Mouse (Mus musculus): ENCODE results near the gene Pcgf2. TPM values are rescaled to one million over a fixed set of nuclear protein-coding genes. Genes with fewer than 3 reads are reported as not detected.
"Not testable (repeated sequence)": the region's sequence is repeated elsewhere in the genome, so short reads cannot be mapped to it uniquely, and the experiment has no call there.

Gene Pcgf2
- total RNA-seq, 2 experiments from 2014 or later, result 2.4 to 3.3 TPM

- DNase-seq, result no peak
Measured at GRCm38 (mm10) chr11:97668160-97668559, 32.1 kb downstream of the Pcgf2 start.

DNA sequence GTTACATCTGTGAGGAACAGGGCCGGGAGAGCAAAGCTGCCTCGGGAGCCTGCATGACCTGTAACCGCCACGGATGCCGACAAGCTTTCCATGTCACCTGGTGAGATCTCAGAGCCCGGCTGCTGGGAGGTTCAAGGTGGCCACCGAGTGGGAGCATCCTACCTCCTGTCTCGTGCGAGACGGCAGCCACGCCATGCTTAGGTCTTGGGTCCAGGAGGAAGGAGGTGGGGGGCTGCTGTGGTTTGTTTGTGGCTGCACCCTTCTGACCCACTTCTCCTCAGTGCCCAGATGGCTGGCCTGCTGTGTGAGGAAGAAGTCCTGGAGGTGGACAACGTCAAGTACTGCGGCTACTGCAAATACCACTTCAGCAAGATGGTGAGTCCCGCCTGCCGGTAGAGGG, 33.5 kb downstream of the Pcgf2 start:
- no peak for DNase-seq

DNA sequence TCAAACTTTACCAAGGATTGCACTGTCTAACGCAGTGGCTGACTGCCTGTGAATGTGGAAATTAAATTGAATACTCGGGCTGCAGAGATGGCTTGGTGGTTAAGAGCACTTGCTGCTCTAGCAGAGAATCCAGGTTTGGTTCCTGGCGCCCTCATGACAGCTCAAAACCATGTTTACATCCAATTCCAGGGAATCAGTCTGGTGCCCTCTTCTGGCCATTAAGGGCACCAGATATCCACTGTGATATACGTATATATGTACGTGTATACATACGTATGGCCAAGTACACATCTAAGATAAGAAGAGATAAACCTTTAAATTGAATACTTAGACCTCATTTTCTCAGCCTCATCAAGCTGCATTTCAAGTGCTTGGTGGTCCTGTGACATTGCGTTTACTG, 34.1 kb downstream of the Pcgf2 start:
- no peak for DNase-seq

GRCm38 (mm10) chr11:97665431-97665830, 34.9 kb downstream of the Pcgf2 start:
- no peak for DNase-seq

DNA sequence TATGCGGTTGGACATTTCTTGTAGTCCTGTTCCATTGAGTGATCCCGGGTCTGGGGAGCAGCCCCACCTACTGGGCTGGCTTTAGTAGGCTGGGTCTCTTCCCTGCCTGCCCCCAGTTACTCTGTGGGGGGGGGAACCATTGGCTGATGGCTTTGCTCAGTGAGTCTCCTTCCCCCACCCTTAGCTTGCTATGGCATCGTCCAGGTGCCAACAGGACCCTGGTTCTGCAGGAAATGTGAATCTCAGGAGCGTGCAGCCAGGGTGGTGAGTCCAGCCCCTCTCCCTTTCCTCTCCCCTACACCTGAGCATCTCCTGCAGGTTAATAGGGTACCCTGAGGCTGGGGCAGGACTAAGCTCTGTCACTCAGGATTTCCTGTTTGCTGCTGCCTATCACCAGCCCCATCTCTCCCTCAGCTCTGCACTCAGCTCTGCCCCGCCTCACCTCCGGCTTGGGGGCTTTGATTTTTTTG, 35.5 kb downstream of the Pcgf2 start:
- no peak for DNase-seq

- no peak for DNase-seq
Measured at GRCm38 (mm10) chr11:97664339-97664665, 36.0 kb downstream of the Pcgf2 start.

- DNase-seq, result peak; percentile 58
Measured at GRCm38 (mm10) chr11:97663528-97664338, 36.6 kb downstream of the Pcgf2 start.

DNA sequence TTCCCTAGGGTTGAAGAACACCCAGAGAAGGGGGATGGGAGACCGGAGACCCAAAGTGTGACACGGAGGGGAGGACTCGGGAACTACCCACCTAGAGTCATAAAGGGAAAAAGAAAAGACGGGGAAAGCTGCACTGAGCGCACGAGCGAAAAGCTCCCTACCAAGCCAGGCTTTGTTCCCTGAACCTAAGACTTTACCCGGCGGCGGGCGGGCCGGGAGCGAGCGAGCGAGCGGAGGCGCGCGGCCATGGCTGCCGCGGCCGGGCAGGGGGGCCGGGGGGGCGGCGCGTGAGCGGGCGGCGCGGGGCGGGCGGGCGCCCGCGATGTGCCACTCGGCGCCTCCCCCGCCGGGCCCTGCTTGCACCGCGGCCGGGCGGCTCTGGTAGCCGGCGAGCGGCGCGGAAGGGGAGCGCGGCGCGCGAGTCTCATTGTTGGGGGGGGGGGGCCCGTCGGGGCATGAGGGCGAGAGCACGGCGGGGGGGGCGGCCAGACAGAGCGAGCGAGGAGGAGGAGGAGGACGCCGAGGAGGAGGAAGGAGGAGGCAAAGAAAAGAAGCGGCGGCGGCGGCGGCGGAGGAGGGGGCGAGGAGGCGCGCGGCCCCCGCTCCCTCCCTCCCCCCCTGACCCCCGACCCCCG, 37.3 kb downstream of the Pcgf2 start, which contains the start of gene Mllt6:
TSS of gene Mllt6 (plus strand) at position 522 of the 635 bp plus-strand sequence.
- DNase-seq, result peak; percentile 78

- DNase-seq, result no peak
Measured at GRCm38 (mm10) chr11:97662207-97662892, 37.9 kb downstream of the Pcgf2 start.

DNA sequence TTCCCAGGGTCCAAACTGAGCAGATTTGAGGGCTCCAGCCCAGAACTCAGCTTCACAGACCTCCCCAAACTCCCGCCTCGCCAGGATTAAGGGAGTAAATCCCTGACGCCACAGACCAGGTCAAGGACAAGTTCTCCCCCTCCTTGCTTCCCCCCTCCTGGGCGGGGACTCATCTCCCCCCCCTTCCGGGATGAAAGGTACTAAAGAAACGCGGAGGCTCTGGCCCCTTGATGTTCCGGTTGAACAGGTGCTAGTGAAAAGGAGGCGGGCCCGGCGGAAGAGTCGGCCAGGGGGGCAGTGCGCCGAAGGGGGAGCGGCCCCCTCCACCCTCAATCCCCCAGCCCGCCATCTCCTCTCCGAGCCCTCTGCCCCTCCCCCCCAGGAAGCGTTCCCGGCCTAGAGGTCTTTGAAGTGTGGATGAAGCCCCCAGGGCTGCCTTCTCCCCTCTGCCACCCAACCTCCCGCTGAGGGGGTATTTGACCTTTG, 38.6 kb downstream of the Pcgf2 start:
- peak; percentile 67 for DNase-seq

- no peak for DNase-seq
Measured at GRCm38 (mm10) chr11:97660734-97661647, 39.3 kb downstream of the Pcgf2 start.

- DNase-seq, result peak; percentile 87
Measured at GRCm38 (mm10) chr11:97659990-97660714, 40.1 kb downstream of the Pcgf2 start.

DNA sequence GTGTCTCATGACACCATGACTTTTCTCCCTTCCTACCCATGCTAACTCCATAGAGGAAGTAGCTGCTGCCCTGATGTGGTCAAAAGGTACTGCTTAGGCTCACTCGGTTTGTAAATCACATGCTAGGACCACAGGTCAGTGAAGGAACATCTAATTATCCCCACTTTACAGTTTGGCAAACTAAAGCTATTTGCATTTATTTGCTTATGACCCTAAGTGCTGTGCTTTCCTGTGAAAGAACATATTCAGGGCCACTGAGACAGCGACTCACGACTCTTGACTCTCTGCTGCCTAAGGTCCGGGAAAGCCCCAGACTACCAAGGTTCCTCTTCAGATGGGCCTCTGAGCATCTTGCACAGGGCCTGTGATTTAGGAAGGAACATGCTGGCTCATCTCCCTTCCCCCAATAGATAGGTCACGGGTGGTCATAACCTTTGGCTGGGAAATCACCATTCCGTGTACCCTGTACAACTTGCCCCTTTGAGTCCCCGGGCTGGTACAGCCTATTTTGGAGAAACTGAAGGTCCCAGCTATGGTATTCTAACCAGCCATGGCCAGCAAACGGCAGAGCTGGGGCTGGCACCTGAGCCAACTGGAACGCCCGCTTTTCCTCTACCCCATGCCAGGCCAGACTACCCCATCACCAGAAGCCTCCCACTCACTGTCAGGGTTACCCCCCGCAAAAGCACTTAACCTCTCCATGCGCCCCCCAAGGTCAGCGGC, 40.9 kb downstream of the Pcgf2 start:
- DNase-seq, result no peak

DNA sequence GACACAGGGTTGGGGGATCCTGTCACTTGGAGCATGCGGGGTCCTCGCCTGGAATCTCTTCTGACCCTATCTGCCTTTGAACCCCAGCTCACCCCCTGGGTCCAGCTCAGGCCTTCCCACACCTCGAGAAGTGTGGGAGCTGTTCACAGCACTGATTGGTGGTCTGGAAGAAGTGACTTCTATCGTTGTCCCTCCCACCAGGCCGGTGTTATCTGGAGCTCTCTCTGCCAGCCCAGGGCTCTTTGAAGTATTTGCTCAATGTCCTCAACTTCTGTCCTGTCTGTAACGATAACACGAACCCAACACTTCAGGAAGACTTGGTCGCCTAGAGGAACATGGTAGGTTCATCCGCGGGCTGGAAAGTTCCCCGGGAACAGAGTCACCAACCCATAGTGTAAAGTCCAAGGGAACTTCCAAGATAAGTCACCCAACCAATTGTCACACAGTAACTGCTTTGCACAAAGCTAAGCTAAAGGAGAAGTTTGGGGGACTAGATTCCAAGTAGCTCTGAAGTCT, 41.5 kb downstream of the Pcgf2 start:
- no peak for DNase-seq

DNA sequence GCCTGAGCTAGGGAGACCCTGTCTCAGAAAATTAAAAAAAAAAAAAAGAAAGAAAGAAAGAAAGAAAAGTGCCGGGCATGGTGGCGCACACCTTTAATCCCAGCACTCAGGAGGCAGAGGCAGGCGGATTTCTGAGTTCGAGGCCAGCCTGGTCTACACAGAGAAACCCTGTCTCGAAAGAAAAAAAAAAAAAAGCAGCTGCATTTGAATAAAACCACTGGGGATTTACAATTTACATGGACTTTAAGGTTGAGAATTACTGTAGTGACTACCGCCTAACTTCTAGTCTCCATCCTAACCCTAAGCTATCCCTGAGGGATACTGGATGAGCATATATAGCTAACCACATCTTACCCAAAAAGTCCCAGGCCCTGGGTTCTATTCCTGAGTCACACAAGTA, 42.3 kb downstream of the Pcgf2 start:
- not testable (repeated sequence) for DNase-seq

DNA sequence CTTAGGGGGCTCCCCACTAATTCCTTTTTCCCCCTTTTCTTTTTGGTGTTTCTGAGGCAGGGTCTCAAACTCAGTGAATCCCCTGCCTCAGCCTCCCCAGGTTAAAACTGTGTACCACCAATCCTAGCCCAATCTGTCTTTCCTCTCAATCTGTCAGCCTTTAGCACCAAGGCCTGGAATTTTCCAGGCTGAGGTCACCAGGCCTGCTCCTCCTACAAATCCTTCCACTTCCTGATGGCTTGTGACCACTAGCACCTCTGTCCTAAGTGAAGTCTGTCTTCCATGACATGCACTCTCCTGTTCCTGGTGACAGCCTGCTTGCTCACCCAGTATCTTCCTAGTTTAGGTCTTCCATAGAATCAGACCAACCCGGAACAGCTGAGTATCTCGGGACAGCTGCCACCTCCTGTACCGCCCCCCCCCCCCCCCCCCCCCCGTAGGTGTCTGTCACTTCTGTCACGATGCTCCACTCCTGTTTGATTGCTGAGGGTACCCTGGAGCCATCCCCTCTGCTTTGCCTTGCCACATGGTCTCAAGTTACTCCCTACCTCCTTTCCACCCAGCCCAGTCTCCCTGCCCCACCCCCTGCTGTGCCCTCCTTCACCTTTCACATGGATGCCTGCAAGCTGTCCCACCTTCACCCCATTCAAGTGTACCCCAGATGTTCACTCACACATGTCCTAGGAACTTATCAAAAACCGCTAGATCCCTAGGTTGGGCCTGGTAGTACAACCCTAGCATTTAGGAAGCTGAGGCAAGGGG, 42.9 kb downstream of the Pcgf2 start:
- DNase-seq, result no peak

DNA sequence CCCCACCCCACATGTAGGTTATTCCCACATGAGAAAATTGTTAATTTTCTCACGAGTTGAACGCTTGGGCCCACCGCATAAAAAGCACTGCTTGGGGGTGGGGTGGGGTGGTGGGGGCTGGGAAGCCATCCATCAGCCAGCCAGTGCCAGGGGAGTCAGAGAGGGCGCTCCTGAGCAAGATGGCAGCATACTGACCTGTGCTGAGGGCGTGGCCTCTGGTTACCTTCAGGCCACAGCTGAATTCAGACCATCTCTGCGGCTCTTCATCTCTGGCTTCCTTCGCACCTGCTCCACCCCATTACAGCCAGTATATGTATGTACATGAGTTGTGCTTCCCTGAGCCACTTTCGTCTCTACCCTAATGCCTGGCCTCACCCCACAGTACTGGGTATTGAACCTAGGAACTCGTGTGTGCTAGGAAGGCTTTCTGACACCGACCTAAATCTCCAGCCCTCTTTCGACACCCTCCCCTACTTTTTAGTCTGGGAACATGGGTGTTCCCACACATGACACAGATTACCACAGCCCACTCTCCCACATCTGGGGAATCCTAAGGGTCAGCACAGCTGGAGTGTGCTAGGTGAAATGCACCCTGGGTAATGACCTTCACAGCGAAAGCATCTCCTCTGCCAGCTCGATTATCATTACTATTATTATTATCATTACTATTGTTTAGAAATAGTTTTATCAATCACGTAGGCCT, 43.9 kb downstream of the Pcgf2 start:
- no peak for DNase-seq

GRCm38 (mm10) chr11:97654210-97654609, 46.1 kb downstream of the Pcgf2 start:
- DNase-seq, result no peak

DNA sequence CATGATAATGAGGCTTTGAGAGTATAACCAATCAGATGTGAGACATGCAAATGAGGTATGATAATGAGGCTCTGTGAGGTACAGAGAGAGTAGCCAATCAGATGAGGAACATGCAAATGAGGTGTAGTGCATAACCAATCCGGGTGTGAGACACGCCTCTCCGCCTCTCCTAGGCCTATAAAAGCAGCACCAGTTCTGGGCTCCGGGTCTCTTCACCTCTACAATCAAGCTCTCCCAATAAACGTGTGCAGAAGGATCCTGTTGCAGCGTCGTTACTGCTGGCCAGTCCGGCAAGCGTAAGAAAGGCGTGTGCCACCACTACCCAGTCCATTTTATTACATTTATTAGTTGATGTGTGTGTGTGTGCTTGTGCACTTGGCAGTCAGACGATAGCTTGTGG, 46.9 kb downstream of the Pcgf2 start:
- DNase-seq, result not testable (repeated sequence)
